In the genomic region with DNA sequence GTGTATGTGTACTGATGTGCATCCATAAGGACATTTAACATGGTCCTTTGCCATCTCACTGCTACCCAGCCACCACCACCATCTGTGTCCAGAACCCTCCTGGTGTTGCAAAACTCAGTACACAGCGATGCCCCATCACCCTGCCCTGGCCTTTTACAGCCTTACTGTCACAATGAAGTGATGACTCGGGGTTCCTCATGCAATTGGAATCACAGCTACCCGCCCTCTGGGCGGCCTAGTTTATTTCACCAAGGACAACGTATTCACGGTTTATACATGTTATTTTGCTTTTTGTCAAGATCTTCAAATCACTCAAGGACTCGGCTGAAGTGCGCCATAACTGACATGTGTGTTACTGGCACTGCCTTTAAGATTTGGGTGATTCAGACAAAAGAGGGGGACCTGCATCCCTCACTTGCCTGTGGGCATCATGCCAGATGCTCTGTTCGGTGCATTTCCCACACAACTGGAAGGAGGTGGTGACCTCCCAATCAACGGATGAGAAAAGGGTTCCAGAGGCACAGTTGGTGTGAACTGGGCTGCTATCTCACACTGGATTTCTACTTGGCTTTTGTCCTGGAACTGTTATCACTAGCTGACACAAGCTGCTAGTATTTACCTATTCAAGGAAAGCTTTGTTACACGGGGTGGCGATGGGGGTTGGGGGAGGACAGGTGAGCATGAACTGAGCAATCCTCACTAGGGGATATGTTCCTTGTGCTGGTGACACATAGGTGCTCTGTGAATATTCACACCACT, we compare ENCODE assay signal across 12 mouse cellular contexts. TPM values are rescaled to one million over a fixed set of nuclear protein-coding genes. Genes with fewer than 3 reads are reported as not detected.
DNase-seq lines count a peak whose midpoint lies in the region; ATAC-seq lines count a peak whose summit lies in the region.
"Had no signal": no experiment of that assay in that cellular context is flagged by ENCODE, and none has a peak within 500 bp of the region (broad histone marks: within the 10 kb centered on the region; RNA-seq: fewer than 3 reads in every experiment).

No protein-coding gene starts in this region.

- H3K9ac ChIP-seq in heart, embryonic 16.5 days (ENCODE audit: low read length), result no peak overlapping the region
- H3K9ac ChIP-seq in midbrain, embryonic 13.5 days (replicated peaks), result no peak overlapping the region
- no peak overlapping the region for H3K9ac ChIP-seq in midbrain, embryonic 11.5 days (ENCODE audit: low read length)
- H3K9ac ChIP-seq: liver, embryonic 13.5 days had no signal

- H3K27me3 ChIP-seq in heart, embryonic 16.5 days (ENCODE audit: control insufficient read depth, insufficient read depth, low read length), result no peaks in the 10 kb centered on the region
- H3K27me3 ChIP-seq in midbrain, embryonic 13.5 days, result no peaks in the 10 kb centered on the region
- no peaks in the 10 kb centered on the region for H3K27me3 ChIP-seq in midbrain, embryonic 11.5 days (ENCODE audit: control insufficient read depth, insufficient read depth, low read length)
- H3K27me3 ChIP-seq in embryonic facial prominence, embryonic 10.5 days (replicated peaks; ENCODE audit: low read depth, poor library complexity, severe bottlenecking), result no peaks in the 10 kb centered on the region
- H3K27me3 ChIP-seq: liver, embryonic 13.5 days had no signal

- H3K4me3 ChIP-seq in heart, embryonic 16.5 days (ENCODE audit: low read length), result no peak overlapping the region
- no peak overlapping the region for H3K4me3 ChIP-seq in midbrain, embryonic 13.5 days (replicated peaks)
- no peak overlapping the region for H3K4me3 ChIP-seq in midbrain, embryonic 11.5 days (ENCODE audit: low read depth, low read length)
- H3K4me3 ChIP-seq in embryonic facial prominence, embryonic 10.5 days, result no peak overlapping the region
- H3K4me3 ChIP-seq: liver, embryonic 13.5 days had no signal

- intact Hi-C loops in heart, postnatal 25 days (cut with DNase I), result loop anchor here (5.0 kb wide), 1 partner anchor 59 kb away; no protein-coding TSS in a partner anchor

- DNase-seq in adrenal gland, postnatal 14 days, result peak; percentile 33
- DNase-seq in adrenal gland, adult 18-20 months (ENCODE audit: low spot score in 2 of 2), result no peak
- DNase-seq in heart, postnatal 25 days (ENCODE audit: low spot score), result no peak
- DNase-seq in midbrain, embryonic 11.5 days (ENCODE audit: low spot score, missing footprints), result no peak
- DNase-seq in skeletal muscle tissue, adult 2 months (ENCODE audit: low read depth, low spot score), result peak; percentile 18
- DNase-seq in embryonic facial prominence, embryonic 10.5 days (ENCODE audit: low spot score), result no peak
- DNase-seq: liver, embryonic 13.5 days; spleen, adult 18-20 months; thymus, adult 2 months had no signal

- WGBS in heart, embryonic 16.5 days, result 56% methylated on average over 12 of the region's 12 CpGs
- WGBS in midbrain, embryonic 13.5 days, result 81% methylated on average over 12 of the region's 12 CpGs
- 87% methylated on average over 12 of the region's 12 CpGs for WGBS in midbrain, embryonic 11.5 days
- 88% methylated on average over 12 of the region's 12 CpGs for WGBS in embryonic facial prominence, embryonic 10.5 days

- no peaks in the 10 kb centered on the region for H3K9me3 ChIP-seq in heart, embryonic 16.5 days (replicated peaks; ENCODE audit: control insufficient read depth, low read length)
- H3K9me3 ChIP-seq in midbrain, embryonic 13.5 days, result no peaks in the 10 kb centered on the region
- H3K9me3 ChIP-seq in midbrain, embryonic 11.5 days (ENCODE audit: control insufficient read depth, low read length), result no peaks in the 10 kb centered on the region
- H3K9me3 ChIP-seq in embryonic facial prominence, embryonic 10.5 days, result no peaks in the 10 kb centered on the region
- H3K9me3 ChIP-seq: liver, embryonic 13.5 days had no signal

- peak overlapping the region; percentile 58 for H3K27ac ChIP-seq in heart, embryonic 16.5 days (ENCODE audit: low read length)
- 0 out of 2 replicates have a peak overlapping the region, but pooled peaks have one; percentile 4 for H3K27ac ChIP-seq in midbrain, embryonic 13.5 days
- H3K27ac ChIP-seq in midbrain, embryonic 11.5 days (ENCODE audit: low read depth, low read length), result no peak overlapping the region
- H3K27ac ChIP-seq in embryonic facial prominence, embryonic 10.5 days (replicated peaks), result no peak overlapping the region
- H3K27ac ChIP-seq: liver, embryonic 13.5 days had no signal

- no peaks in the 10 kb centered on the region for H3K36me3 ChIP-seq in heart, embryonic 16.5 days (ENCODE audit: control insufficient read depth, insufficient read depth)
- H3K36me3 ChIP-seq in midbrain, embryonic 13.5 days, result no peaks in the 10 kb centered on the region
- no peaks in the 10 kb centered on the region for H3K36me3 ChIP-seq in midbrain, embryonic 11.5 days (ENCODE audit: control insufficient read depth, insufficient read depth, low read length)
- H3K36me3 ChIP-seq in embryonic facial prominence, embryonic 10.5 days (replicated peaks), result no peaks in the 10 kb centered on the region
- H3K36me3 ChIP-seq: liver, embryonic 13.5 days had no signal

- no peak overlapping the region for H3K4me2 ChIP-seq in heart, embryonic 16.5 days (ENCODE audit: low read depth, low read length)
- H3K4me2 ChIP-seq in midbrain, embryonic 13.5 days (replicated peaks), result no peak overlapping the region
- no peak overlapping the region for H3K4me2 ChIP-seq in midbrain, embryonic 11.5 days
- H3K4me2 ChIP-seq: liver, embryonic 13.5 days had no signal

- no peak for ATAC-seq in heart, embryonic 16.5 days (replicated peaks; ENCODE audit: extremely low read depth, insufficient read depth, low FRiP score)
- no peak for ATAC-seq in midbrain, embryonic 13.5 days
- no peak for ATAC-seq in midbrain, embryonic 11.5 days (ENCODE audit: low FRiP score)
- ATAC-seq: activated CD4-positive, CD25-positive, alpha-beta regulatory T cell, adult 4 months had no signal

- H3K4me1 ChIP-seq in heart, embryonic 16.5 days (ENCODE audit: control insufficient read depth, insufficient read depth, low read length), result peaks cover 62% of the 10 kb centered on the region
- H3K4me1 ChIP-seq in midbrain, embryonic 13.5 days (replicated peaks), result peaks cover 40% of the 10 kb centered on the region
- peaks cover 24% of the 10 kb centered on the region for H3K4me1 ChIP-seq in midbrain, embryonic 11.5 days (ENCODE audit: control insufficient read depth, insufficient read depth, low read length)
- H3K4me1 ChIP-seq in embryonic facial prominence, embryonic 10.5 days, result peaks cover 31% of the 10 kb centered on the region

RNA-seq across cellular contexts. Expression of gene Fryl, which starts 27.9 kb away (rescaled TPM):
- total RNA-seq in adrenal gland, postnatal 14 days (2021), result 43.0 and 55.1 TPM in 2 replicates
- total RNA-seq in adrenal gland, adult 18-20 months (2021), result 10 to 100 TPM; 28.9 to 32.8 TPM
- 25.5 and 26.4 TPM in 2 replicates for polyA plus RNA-seq in heart, embryonic 16.5 days (2015; fragmentation: Nextera tagmentation; extraction: Ambion mirVana)
- total RNA-seq in heart, postnatal 25 days (2021), result 10 to 100 TPM; 35.7 to 41.5 TPM
- polyA plus RNA-seq in midbrain, embryonic 13.5 days (2015; fragmentation: Nextera tagmentation; extraction: Ambion mirVana), result 48.2 and 51.2 TPM in 2 replicates
- polyA plus RNA-seq in midbrain, embryonic 11.5 days (2014; fragmentation: Nextera tagmentation; extraction: Ambion mirVana), result 39.0 and 42.5 TPM in 2 replicates
- polyA plus RNA-seq in embryonic facial prominence, embryonic 10.5 days (2016; fragmentation: Nextera tagmentation; extraction: Ambion mirVana), result 24.3 and 25.1 TPM in 2 replicates

Comparison
In these comparisons a context has a peak if more than half of its experiments do, and no peak if none do; other contexts are left out.
1. DNase-seq: peak in adrenal gland, postnatal 14 days (single experiment) and skeletal muscle tissue, adult 2 months (single experiment); none in adrenal gland, adult 18-20 months (0 of 2), heart, postnatal 25 days (single experiment), midbrain, embryonic 11.5 days (single experiment) and embryonic facial prominence, embryonic 10.5 days (single experiment).
2. H3K27ac ChIP-seq: peak in heart, embryonic 16.5 days (single experiment) and midbrain, embryonic 13.5 days (single experiment); none in midbrain, embryonic 11.5 days (single experiment) and embryonic facial prominence, embryonic 10.5 days (single experiment).